Mouse (Mus musculus) frontal cortex, adult 2 months (tissue): ENCODE results near the gene Acer1. TPM values are rescaled to one million over a fixed set of nuclear protein-coding genes. Genes with fewer than 3 reads are reported as not detected.

Experiments
- polyA plus RNA-seq: library from polyadenylated mRNA; depleted of rRNA; stranded (reverse); fragments of >200 nt; gene quantifications from 2 replicates; pipeline ENCODE4 v1.2.3, GENCODE M21; 2012; rRNA removed

Acer1 gene
- polyA plus RNA-seq, 1 experiment, result not detected

Other genes with a start within 250 kb of the Acer1 start
- gene Nrtn, start 224.6 kb downstream of the Acer1 start, polyA plus RNA-seq, result 5.9 and 7.4 TPM in 2 replicates
- gene Dus3l, start 217.4 kb downstream of the Acer1 start, polyA plus RNA-seq, result 145 and 149 TPM in 2 replicates
- gene Prr22, start 211.9 kb downstream of the Acer1 start, polyA plus RNA-seq, result 3.5 and 4.2 TPM in 2 replicates
- 3.6 and 4.0 TPM in 2 replicates for gene Rfx2, start 151.1 kb downstream of the Acer1 start, polyA plus RNA-seq
- gene Acsbg2, start 107.7 kb downstream of the Acer1 start, polyA plus RNA-seq, result 0.04 TPM in 1 of 2 replicates, not detected in the other
- 0.12 and 0.15 TPM in 2 replicates for gene 1700061G19Rik, start 106.6 kb downstream of the Acer1 start, polyA plus RNA-seq
- 73.3 and 80.1 TPM in 2 replicates for gene Mllt1, start 46.7 kb downstream of the Acer1 start, polyA plus RNA-seq
- gene Clpp, start 8.2 kb upstream of the Acer1 start, polyA plus RNA-seq, result 146 and 147 TPM in 2 replicates
- gene Alkbh7, start 15.2 kb upstream of the Acer1 start, polyA plus RNA-seq, result 32.4 and 36.0 TPM in 2 replicates
- gene Pspn, start 17.9 kb upstream of the Acer1 start, polyA plus RNA-seq, result 0.44 TPM in 1 of 2 replicates, not detected in the other
- 74.7 and 86.4 TPM in 2 replicates for gene Gtf2f1, start 29.2 kb upstream of the Acer1 start, polyA plus RNA-seq
- 0.08 TPM in 1 of 2 replicates, not detected in the other for gene Gm17949, start 29.3 kb upstream of the Acer1 start, polyA plus RNA-seq
- gene Khsrp, start 49.4 kb upstream of the Acer1 start, polyA plus RNA-seq, result 62.6 and 64.9 TPM in 2 replicates
- gene Slc25a41, start 59.5 kb upstream of the Acer1 start, polyA plus RNA-seq, result 0.57 and 0.66 TPM in 2 replicates
- gene Crb3, start 77.0 kb upstream of the Acer1 start, polyA plus RNA-seq, result 1.0 and 1.7 TPM in 2 replicates
- 290 and 350 TPM in 2 replicates for gene Slc25a23, start 77.7 kb upstream of the Acer1 start, polyA plus RNA-seq
- gene Dennd1c, start 96.4 kb upstream of the Acer1 start, polyA plus RNA-seq, result 2.3 and 2.4 TPM in 2 replicates
- 514 and 612 TPM in 2 replicates for gene Tubb4a, start 105.7 kb upstream of the Acer1 start, polyA plus RNA-seq
- gene Tnfsf9, start 123.2 kb upstream of the Acer1 start, polyA plus RNA-seq, result 1.4 and 1.6 TPM in 2 replicates
- 0.40 and 0.66 TPM in 2 replicates for gene Cd70, start 167.7 kb upstream of the Acer1 start, polyA plus RNA-seq
- gene Tnfsf14, start 212.1 kb upstream of the Acer1 start, polyA plus RNA-seq, result not detected in 2 replicates
- 0.18 and 1.6 TPM in 2 replicates for gene C3, start 246.0 kb upstream of the Acer1 start, polyA plus RNA-seq